Mouse (Mus musculus) right cerebral cortex, adult 18-20 months (tissue): ENCODE measurements at regions not wholly inside any gene's neighbourhood (a gene's known extent, or its start where the extent isn't known, plus 50 kb on each side); places are given as distances from the start of the nearest gene placed in this dataset.
A peak's percentile ranks its signal among the peaks of the same experiment; 100 is the strongest.

Experiments
- DNase-seq: peaks from one replicate; pipeline ENCODE4 v3.0.0; 2022; ENCODE audit warnings: mixed read lengths

DNA sequence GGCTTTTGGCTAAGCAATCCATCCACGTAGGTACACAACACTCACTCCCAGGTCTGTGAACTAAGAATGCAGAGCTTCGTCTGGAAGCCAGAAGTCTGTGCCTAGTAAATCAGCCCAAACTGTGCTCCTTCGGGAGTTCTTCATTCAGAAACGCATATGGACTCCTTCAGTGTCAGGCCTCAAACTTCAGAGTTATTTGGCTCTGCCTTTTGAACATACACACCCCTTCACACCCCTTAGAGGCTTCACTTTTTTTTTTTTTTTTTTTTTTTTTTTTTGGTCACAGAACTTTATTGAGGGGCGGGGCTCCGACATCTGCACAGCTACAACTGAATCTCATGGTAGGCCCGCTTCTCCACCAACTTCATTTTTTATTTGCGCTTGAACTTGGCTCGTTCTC, 120.1 kb upstream of the Gm37988 start:
- no peak for DNase-seq

DNA sequence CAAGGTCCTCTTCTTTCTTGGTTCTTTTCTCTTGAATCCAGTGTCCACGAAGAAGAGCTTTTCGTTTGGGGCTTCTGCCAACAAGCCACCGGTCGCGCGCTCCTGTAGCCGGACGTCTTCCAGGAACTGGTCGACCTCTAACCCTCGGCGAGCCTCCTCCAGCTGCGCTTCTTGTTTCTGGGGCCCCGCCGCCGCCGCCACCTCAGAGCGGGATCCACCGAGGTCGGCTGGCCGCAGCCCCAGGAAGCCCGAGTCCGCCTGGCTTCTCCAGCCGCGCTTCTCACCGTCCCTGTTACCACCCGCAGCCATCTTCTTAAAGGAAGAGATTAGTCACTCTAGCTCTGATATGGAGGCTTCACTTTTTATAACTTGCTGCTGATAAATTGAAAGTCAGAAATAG, 118.6 kb upstream of the Gm37988 start:
- DNase-seq, result no peak

- DNase-seq, result peak; percentile 9
These were observed 104.4 kb upstream of the Gm37988 start for GRCm38 (mm10) chr1:4703316-4703715.

- no peak for DNase-seq
These were observed 101.5 kb upstream of the Gm37988 start for GRCm38 (mm10) chr1:4706171-4706570.

GRCm38 (mm10) chr1:4722333-4722931, 85.3 kb upstream of the Gm37988 start:
- peak; percentile 1 for DNase-seq
